Mouse (Mus musculus) kidney, adult 11 months (tissue): Measurements from ENCODE around the gene Coq2.
A peak's percentile ranks its signal among the peaks of the same experiment; 100 is the strongest.

Experiments used
- DNase-seq: peaks from one replicate; pipeline ENCODE4 v3.0.0; 2022

Coq2 gene

DNA sequence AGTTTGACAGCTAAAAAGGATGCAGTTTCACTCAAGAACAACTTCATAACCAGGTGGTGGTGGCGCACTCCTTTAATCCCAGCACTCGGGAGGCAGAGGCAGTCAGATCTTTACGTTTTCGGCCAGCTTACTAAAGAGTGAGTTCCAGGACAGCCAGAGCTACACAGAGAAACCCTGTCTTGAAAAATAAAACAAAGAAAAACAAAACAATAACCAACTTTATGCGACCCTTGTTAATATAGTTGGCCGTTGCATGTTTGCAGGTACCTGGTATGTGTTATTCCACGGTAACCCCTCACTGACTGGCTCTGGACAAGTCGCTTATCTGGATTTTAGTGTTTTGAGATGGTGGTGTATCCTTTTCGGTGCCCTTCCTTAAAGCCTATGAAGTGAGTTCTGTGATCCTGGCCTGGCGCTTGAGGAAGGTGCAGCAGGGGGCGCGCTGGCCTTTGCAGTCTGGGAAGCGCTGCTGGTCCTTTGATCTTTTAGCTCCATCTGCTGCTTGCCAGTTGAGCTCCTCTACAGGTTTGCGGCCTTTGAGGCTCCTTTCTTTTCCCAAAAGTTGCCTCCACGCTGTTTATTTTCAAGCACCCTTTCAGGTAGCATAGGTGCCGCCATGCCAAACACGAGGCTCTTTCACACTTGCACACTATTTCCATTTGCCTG is at the start of gene Coq2:
TSS of gene Coq2 (minus strand) at position 430 of the 666 bp plus-strand sequence.
- DNase-seq: peak; percentile 87

DNA sequence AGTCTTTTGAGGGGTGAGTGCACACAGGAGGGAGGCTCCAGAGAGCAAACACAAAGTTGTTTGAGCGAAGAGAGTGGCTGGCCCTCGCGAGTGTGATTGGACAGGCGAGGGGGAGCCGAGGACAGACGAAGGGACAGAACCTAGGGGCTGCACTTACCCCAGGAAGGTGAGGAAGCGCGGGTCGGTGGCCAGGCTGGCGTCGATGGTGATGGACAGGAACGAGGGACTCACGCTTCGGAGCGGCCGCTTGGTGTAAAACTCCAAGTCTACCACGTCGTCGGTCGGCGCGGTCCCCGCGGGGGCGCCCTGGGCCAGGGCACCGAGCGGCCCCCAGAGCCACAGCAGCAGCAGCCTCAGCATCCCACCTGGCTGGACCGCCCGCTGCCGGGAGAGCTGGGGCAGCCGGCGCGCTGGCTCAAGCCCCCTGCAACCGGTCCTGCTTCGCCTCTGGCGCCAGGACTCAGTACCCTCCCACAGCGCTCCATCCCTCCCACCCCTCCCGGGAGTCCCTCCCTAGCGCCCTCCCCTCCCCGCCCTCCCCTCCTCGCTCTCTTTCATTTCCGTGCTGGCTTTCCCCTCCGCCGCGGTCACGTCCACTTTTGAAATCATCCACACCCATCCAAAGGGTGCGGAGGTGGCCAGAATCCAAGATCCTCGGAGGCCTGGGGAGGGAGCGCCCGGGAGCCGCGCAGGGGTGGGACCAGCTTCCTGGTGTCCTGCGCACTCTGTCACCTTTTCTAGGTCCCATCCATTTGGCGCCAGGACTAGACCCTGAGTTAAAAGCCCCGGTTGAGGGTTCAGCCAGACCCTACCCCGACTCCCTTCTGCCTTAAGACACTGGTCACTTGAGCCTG is 44.5 kb upstream of the Coq2 start, which contains the start of gene Hpse:
TSS of gene Hpse (minus strand) at position 482 of the 854 bp plus-strand sequence.
- DNase-seq: peak; percentile 6

DNA sequence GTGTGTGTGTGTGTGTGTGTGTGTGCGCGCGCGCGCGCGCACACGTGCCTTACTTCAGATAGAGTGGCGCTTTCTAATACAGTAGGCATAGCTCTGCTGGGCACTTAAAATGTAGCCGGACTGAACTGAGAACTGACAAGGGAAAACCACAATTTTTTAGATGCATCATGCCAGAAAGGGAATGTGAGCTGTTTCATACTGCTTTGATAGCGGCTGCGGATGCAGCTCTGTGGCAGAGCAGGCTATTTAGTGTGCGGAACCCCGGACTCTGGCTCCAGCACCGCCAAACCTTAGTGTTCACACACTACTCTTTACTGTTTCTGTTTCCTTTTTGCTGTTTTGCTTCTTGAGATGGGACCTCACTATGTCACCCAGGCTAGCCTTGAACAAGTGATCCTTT is 41.8 kb upstream of the Coq2 start:
- DNase-seq: no peak

DNA sequence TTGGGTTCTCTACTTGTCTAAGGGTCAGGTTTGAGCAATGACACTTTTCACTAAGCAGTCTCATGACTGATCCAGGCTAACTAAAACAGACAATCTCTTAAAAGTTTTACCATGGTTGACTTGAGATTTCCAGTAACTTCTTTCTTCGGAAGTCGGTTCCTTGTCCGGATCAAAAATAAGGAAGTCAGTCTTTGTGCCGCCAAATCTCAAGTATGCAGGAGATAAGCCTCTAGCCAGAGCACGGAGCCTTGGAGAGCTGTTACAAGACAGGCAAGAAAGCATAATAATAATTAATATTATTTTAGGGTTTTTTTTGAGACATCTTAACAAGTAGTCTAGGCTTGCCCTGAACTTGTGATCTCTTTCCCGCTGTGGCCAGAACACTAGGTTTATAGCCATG is 36.3 kb upstream of the Coq2 start:
- no peak for DNase-seq

DNA sequence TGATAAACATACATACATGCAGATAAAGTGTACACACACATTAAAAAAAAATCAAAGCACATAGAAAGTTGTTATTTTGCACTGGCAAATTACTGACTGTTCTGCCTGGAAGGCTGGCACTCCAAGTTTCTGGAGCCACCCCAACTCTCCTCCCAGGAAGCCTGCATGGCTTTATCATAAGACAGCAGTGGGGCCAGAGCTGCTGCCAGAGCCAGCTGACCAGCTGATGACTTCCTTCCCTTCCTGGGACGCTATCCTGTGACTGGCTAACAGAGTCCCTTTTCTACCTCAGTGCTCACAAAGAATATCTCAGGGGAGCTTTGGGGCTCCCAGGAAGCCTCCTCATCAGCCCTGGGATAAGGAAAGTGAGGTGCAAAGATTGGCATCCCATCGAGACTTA is 35.1 kb upstream of the Coq2 start:
- no peak for DNase-seq

DNA sequence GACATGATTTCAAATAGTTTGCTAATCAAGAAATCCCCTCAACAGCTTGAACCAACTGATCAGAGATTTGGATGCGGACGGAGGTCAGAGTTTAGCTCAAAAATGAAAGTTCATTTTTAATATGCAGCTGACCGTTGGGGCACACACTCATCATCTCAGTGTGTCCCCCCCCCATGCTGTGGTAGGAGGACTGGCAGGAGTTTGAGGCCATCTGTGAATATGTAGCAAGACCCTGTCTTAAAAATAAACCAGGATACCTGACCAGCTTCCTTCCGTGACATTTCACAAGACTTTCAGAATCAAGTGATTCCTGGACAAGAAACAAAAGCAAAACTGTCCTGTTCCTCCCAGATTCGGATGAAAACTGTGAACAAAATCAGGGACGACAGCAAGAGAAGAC is 34.1 kb upstream of the Coq2 start:
- no peak for DNase-seq

DNA sequence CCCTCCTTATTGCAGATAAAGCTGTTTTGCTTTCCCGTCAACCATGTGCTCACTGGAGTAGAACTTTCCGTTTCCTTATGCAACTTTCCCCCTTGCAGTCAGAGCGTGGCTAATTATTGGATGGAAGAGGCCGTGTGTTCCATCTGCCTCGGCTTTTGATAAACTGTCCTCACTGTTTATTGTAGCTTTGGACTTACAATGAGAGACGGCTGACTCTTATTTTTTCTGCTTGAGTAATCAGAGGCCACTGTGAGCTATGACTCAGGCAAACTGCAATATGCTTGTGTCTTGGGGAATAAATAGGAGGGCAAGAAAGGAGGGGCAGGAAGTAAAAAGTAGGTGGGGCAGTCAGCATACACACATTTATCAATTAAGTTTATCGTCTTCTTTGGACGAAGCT is 31.7 kb upstream of the Coq2 start:
- no peak for DNase-seq

DNA sequence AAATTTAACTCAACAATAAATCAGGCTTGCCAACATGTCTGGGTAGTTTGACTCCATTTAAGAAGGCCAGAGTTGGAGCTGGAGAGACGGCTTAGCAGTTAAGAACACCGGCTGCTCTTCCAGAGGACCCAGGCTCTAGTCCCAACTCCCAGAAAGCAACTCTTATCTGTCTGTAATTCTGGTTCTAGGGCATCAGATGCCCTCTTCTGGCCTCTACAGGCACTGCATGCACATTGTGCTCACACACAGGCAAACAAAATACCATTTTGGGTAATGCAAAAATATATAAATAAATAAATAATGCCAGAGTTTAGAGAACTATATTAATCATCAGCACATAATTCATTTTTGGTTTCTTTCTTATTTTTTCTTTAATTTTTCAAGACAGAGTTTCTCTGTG is 29.3 kb upstream of the Coq2 start:
- no peak for DNase-seq

DNA sequence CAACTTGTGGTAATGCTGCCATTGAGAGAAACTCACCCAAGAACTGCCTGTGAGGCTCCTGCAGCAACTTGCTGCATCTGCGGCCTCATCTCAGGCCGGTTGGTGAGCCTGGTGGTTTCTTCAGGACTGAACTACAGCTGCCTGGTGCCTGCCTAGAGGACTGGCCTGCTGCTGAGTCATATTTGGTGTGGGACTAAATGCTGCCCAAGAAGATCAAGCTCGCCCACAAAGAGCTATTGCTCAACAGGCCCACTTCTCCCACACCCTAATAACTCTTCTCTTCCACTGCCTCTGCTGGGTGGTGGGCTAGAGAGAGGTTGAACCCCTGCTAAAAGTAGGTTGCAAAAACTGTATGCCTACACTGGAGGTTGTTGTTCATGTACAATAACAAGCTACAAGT is 27.4 kb upstream of the Coq2 start:
- DNase-seq: no peak

DNA sequence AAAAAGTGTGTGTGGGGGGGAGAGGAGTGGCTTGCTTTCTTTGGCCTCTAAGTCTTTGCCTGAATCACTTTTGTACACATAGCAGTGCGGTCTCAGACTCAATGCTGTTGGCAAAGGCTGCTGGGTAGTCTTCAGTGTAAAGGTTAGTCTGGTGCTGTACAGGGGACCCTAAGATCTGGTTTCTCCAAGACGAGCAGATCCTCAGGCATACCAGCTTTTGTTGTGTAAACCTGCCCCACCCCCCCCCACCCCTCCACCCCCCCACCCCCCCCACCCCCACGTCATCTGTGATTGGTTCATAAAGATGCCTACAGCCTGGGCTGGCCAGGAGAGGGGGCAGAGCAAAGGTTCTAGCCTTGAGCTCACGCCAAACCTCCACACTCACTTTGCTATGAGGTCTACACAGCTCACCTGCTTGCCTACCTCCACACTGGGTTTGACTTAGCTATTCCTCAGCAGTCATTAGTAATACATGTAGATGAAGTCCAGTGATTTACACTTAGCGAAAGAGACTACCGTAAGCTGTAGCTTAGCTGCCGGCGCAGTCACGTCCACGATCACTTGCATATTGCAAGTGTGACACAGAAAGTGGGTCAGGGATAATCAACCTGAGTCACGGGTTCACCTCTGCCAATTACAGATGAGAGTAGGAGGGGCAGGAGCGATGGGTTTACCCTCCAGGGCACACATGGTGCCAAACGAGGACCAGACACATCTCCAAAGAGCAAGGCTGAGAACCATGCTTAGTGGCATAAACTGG is 26.1 kb upstream of the Coq2 start:
- no peak for DNase-seq

DNA sequence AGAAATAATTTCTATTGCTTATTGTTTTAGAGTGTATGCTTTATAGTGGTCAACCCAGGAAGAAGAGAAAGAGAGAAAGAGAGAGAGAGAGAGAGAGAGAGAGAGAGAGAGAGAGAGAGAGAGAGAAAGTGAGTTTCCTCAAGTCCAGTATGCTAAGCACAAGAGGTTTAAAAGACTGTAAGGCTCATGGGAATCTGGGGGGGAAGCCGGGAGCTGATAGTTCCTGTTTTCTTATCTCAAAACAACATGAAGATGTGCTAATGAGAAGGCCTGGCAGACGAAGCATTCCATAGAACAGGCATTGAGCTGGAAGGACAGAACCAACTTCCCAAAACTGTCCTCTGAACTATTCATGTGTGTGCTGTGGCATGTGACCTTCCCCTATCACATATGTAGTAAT is 22.9 kb upstream of the Coq2 start:
- DNase-seq: no peak

DNA sequence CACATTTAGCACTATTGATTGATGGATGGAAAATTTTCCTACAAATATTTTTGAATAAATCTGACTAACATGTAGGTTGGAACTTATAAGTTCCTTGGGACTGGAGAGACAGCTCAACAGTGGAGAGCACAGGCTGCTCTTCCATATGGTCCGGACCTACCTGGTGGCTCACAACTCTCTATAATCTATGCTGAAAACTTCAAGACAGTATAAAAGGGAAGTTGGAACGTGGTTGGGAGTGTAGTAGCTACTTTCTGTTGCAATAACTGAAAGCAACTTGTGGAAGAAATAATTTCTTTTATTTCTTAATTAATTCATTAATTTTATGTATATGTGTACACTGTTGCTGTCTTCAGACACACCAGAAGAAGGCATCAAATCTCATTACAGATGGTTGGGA is 22.5 kb upstream of the Coq2 start:
- DNase-seq: no peak

DNA sequence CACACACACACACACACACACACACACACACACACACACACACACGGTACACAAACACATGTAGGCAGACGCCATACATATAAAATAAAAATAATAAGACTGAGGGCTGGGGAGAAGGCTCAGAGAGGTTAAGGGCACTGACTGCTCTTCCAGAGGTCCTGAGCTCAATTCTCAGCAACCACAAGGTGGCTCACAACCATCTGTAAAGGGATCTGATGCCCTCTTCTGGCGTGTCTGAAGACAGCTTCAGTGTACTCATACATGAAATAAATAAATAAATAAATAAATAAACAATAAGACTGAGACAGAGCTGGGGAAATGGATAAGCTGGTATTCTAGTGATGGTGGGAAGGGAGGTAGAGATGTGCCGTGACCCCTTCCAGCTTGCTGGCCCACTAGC is 10.7 kb upstream of the Coq2 start:
- DNase-seq: no peak

DNA sequence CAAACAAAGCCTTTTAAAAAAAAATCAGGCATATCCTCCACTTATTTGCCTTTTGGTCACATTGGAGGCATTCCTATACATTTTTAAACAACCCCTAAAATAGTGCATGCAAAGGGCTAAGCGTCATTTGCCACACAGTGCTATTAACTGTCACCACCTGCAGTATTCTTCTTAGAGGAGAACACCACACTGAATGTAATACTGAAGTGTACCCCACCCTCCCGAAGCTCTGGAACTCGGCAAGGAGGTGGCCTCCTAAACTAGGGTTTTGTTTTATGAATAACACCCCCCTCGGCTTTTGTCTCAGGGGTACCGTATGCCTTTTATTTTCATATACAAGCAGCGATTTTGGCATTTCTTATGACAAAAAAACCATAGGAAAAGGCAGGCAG is 5.6 kb upstream of the Coq2 start:
- no peak for DNase-seq

DNA sequence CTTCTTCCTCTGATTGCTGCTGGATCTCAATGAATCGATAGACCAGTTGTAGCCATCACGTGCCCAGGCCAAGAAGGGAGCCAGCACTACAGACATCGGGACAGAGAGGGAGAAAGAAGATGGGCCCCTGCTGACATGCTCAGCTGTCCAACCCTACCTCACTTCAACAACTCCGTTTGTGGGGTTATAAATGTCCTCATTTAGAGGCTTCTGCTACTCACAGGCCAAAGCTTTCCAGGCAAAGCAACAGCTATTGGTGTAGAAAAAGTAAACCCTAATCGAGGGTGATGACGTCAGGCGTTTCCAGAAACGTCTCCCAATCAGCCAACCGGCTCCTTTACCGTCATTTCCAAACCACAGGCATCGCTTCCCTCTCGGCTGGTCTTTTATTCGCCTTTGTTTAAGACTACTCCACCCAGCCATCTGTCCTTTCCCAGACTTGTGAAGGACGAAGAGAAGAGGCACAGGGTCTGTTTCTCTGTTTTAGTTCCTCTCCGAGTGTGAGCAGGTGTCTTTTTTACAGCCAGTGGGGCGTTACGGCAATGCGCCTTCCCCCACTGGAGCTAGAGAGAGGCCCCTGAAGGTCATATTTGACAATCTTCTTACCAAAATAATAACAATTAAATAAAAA is 5.1 kb upstream of the Coq2 start:
- DNase-seq: no peak

DNA sequence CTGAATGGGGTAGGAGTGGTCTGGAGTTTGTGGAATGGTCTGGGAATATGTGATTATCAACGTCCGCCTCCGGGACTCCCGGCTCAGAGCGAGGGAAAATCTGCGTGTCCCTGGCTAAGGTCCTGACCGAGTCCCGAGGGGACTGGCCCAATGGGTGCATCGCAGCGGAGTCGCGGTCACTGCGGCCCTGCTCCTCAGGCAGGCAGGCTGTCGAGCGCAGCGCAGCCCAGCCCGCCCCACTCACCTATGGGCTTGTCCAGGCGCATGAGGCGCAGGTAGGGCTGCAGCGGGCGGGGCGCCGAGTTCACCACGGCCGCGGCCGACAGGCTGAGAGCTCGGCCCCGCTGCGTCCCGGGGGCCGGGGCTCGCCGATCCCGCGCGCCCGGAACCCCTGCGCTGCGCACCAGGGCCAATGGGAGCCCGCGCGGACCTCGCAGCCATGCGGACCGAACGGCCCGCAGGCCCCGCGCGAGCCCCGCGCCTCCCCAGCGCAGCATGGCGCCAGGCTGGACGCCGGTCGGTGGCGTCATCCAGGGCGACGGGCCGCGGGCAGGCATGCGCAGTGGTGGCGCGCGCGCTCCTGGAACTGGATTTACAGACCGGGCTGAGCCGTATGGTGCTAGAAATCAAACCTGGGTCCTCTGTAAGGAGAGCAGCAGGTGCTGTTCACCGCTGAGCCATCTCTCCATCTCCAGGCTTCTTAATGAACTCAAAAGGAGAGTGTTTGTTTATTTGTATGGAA is 1.0 kb downstream of the Coq2 start:
- DNase-seq: peak; percentile 85

DNA sequence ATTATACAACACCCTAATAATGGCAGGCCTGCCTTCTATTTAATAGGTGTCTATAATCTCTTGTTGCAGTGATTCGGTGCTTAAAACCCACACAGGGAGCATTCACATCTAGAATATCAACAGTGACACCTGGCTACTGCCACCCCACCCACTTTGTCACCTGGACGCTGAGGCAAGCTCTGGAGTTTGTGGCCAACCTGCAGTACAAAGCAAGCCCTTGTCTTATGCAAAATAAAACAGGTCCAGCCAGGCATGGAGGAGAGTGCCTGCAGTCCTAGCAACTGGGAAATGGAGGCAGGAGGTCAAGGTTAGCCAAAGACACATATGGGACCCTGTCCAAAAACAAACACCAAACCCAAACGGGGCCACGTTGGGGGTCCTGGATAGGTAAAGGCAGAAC is 2.5 kb downstream of the Coq2 start:
- no peak for DNase-seq

DNA sequence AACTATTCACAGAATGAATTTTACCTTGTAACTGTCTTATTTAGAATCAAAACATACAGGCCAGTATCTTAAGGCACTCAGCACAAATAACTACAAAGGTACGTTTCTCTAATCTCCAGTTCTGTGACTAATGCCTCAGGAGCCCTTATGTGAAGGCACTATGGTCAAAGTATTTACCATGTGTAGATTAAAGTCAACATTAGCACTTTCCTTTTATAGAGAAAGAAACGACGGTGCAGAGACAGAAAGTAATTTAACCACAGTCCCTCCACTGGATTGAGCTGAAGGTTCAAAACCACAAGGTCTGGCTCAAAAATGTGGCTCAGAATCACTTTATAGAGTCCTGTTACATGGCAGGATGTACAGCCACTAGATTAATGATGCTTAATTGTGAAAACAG is 3.0 kb downstream of the Coq2 start:
- no peak for DNase-seq

DNA sequence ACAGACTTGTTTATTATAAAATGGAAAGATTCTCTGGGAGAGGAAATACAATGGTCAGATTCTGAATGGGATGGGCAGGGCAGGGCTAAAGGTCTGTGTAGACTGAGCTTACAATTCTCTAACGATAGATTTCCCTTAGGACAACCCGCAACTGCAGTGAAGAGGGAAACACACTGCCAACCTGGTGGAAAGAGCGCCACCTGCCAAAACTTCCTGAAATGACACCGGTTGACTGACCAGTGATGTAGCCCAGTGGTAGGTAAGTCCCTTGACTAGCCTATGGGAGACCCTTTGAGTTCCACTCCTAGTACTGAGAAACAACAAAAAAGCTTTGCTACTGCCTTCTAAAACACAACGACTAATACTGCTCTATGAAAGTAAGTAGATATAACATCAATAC is 3.5 kb downstream of the Coq2 start:
- DNase-seq: peak; percentile 38

DNA sequence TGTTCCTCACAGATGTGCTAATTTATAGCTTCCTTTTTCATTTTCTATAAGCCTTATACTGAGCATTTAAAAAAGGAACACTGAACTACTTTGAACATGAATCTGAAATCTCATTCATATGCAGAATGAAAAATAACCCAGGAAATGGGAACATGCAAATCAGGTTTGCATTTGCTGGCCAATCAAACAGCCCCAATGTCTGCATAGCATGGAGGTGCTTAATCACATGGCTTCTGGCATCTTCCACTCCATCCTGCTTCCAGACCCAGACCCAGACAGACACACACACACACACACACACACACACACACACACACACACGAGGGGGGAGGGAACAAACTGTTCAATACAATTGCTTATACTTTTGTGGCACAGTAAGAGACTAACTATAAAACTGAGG is 8.0 kb downstream of the Coq2 start:
- DNase-seq: no peak

DNA sequence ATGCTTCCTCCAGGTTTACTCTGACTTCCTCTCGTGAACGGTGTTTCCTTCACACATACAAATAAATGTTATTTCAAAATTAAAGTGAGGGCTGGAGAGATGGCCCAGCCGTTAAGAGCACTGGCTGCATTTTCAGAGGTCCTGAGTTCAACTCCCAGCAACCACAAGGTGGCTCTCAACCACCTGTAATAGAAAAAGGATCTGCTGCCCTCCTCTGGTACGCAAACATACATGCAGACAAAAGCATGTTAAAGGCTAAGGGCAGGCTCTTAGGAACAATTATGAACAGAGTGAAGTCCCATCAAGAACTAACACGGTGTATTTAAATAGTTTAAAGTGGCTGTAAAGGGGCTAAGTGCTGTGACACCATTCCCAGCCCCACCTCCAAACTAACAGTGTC is 11.1 kb downstream of the Coq2 start:
- peak; percentile 22 for DNase-seq

DNA sequence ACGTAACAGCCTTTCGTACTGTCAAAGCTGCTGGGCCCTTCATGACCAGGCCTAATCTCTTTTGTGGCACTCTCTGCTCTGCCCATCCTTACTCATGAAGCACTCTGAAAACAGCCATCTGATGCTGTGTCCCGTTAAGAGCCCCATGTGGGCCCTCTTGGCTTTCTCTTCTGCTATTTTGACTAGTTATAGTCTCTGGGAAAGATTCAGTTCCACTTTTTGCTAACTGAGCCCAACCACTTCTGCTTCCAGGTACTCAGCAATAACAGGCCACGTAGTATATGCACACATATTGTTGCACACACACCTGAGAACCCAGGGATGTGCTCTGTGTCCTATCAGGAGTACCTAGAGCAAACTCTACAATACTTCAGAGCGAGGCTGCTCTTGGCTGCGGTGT is 11.9 kb downstream of the Coq2 start:
- DNase-seq: no peak

DNA sequence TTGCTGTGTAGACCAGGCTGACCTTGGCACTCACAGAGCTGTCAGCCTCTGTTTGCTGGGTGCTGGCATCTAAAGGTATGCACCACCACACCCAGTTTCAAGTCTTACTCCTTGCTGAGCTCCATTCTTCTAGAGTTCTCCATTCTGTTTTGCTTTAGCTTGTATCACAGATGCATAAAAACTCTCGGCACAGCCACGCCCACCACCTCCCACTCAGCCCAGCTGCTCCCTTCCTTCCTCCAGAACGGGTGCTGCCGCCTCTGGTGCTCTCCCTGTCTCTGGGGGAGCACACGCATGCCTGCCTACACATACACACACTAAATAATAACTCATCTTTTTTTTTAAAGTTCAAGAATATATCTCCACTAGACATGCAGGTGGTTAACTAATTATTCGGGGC is 16.5 kb downstream of the Coq2 start:
- no peak for DNase-seq
